Mouse (Mus musculus): ENCODE results near the gene Zfp810.

DNA sequence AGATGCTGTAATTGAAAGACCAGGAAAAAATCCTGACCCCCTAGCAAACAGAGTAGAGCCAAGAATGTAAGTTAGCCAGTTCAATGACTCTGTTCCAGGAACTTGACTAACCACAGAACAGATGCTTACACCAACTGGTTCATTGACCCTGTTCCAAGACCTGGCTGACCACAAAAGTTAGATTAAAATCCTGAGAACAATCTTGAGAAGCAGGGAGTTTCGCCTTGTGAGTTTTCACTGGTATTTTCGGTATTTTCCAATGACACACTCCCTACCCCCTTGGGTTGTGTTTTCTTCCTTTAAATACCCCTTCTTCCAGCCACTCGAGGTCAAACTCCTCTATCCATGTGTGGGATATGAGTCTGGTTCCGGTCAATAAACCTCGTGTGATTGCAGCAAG, 2.2 kb upstream of the Zfp810 start:
- TF ChIP-seq CTCF (conservative IDR thresholded peaks at IDR 0.05; ENCODE audit: insufficient read depth, insufficient read length, low read depth, low read length) (no peak), POLR2A (IDR thresholded peaks at IDR 0.05; ENCODE audit: low read depth, low read length) (no peak)

All from kidney, adult 2 months (tissue).